Mouse (Mus musculus): ENCODE results near the gene Slc35e4. TPM values are rescaled to one million over a fixed set of nuclear protein-coding genes. Genes with fewer than 3 reads are reported as not detected.
A peak's percentile ranks its signal among the peaks of the same experiment; 100 is the strongest.
"Not testable (repeated sequence)": the region's sequence is repeated elsewhere in the genome, so short reads cannot be mapped to it uniquely, and the experiment has no call there.

Slc35e4 gene
- 3.0 and 3.5 TPM in 2 replicates for polyA plus RNA-seq (2012; rRNA removed)

- under 1% methylated on average over 28 of the region's 28 CpGs for WGBS
- DNase-seq (ENCODE audit: low read depth, low spot score) = no peak
Measured at GRCm38 (mm10) chr11:3914109-3914840, at the start of gene Slc35e4. Gene Slc35e4 (minus strand): TSS chr11:3914664.

GRCm38 (mm10) chr11:3963610-3964415, 49.3 kb upstream of the Slc35e4 start, which contains the start of gene Pes1:
Gene Pes1 (plus strand): TSS chr11:3963975.
- WGBS = under 1% methylated on average over 31 of the region's 31 CpGs
- DNase-seq (ENCODE audit: low read depth, low spot score) = peak; percentile 78

- no peak for DNase-seq (ENCODE audit: low read depth, low spot score)
- WGBS = 77% methylated on average over 10 of the region's 10 CpGs
Measured at GRCm38 (mm10) chr11:3963155-3963554, 48.7 kb upstream of the Slc35e4 start.

- WGBS = 67% methylated on average over 3 of the region's 3 CpGs
- DNase-seq (ENCODE audit: low read depth, low spot score) = no peak
Measured at GRCm38 (mm10) chr11:3961761-3962160, 47.3 kb upstream of the Slc35e4 start.

GRCm38 (mm10) chr11:3960901-3961300, 46.4 kb upstream of the Slc35e4 start:
- 51% methylated on average over 2 of the region's 2 CpGs for WGBS
- DNase-seq (ENCODE audit: low read depth, low spot score) = no peak

GRCm38 (mm10) chr11:3955371-3955770, 40.9 kb upstream of the Slc35e4 start:
- WGBS = 75% methylated on average over 4 of the region's 4 CpGs
- not testable (repeated sequence) for DNase-seq (ENCODE audit: low read depth, low spot score)

GRCm38 (mm10) chr11:3954876-3955275, 40.4 kb upstream of the Slc35e4 start:
- 88% methylated on average over 5 of the region's 5 CpGs for WGBS
- not testable (repeated sequence) for DNase-seq (ENCODE audit: low read depth, low spot score)

- DNase-seq (ENCODE audit: low read depth, low spot score) = no peak
- 34% methylated on average over 1 of the region's 1 CpGs for WGBS
Measured at GRCm38 (mm10) chr11:3946386-3946785, 31.9 kb upstream of the Slc35e4 start.

GRCm38 (mm10) chr11:3941371-3941770, 26.9 kb upstream of the Slc35e4 start:
- no peak for DNase-seq (ENCODE audit: low read depth, low spot score)
- 78% methylated on average over 7 of the region's 7 CpGs for WGBS

GRCm38 (mm10) chr11:3937321-3937874, 22.9 kb upstream of the Slc35e4 start:
- 51% methylated on average over 13 of the region's 13 CpGs for WGBS
- DNase-seq (ENCODE audit: low read depth, low spot score) = no peak

GRCm38 (mm10) chr11:3936318-3936717, 21.9 kb upstream of the Slc35e4 start:
- whole genome bisulfite sequencing = 79% methylated on average over 3 of the region's 3 CpGs
- DNase-seq (ENCODE audit: low read depth, low spot score) = no peak

- WGBS = 74% methylated on average over 4 of the region's 4 CpGs
- DNase-seq (ENCODE audit: low read depth, low spot score) = no peak
Measured at GRCm38 (mm10) chr11:3935135-3935534, 20.7 kb upstream of the Slc35e4 start.

- 88% methylated on average over 9 of the region's 9 CpGs for WGBS
- no peak for DNase-seq (ENCODE audit: low read depth, low spot score)
Measured at GRCm38 (mm10) chr11:3933756-3934285, 19.4 kb upstream of the Slc35e4 start.

GRCm38 (mm10) chr11:3931511-3932211, 17.2 kb upstream of the Slc35e4 start, which contains the start of gene Tcn2:
Gene Tcn2 (minus strand): TSS chr11:3932159.
- 1% methylated on average over 20 of the region's 26 CpGs for WGBS
- DNase-seq (ENCODE audit: low read depth, low spot score) = peak; percentile 69

- WGBS = 51% methylated on average over 6 of the region's 6 CpGs
- DNase-seq (ENCODE audit: low read depth, low spot score) = no peak
Measured at GRCm38 (mm10) chr11:3930931-3931330, 16.5 kb upstream of the Slc35e4 start.

GRCm38 (mm10) chr11:3930019-3930418, 15.6 kb upstream of the Slc35e4 start:
- WGBS = 52% methylated on average over 4 of the region's 4 CpGs
- no peak for DNase-seq (ENCODE audit: low read depth, low spot score)

GRCm38 (mm10) chr11:3925916-3926315, 11.5 kb upstream of the Slc35e4 start:
- DNase-seq (ENCODE audit: low read depth, low spot score) = no peak
- 93% methylated on average over 10 of the region's 10 CpGs for WGBS

GRCm38 (mm10) chr11:3922731-3923130, 8.3 kb upstream of the Slc35e4 start:
- 94% methylated on average over 6 of the region's 6 CpGs for WGBS
- DNase-seq (ENCODE audit: low read depth, low spot score) = no peak

GRCm38 (mm10) chr11:3922115-3922514, 7.7 kb upstream of the Slc35e4 start:
- no peak for DNase-seq (ENCODE audit: low read depth, low spot score)
- 96% methylated on average over 9 of the region's 9 CpGs for WGBS
